In the genomic region with DNA sequence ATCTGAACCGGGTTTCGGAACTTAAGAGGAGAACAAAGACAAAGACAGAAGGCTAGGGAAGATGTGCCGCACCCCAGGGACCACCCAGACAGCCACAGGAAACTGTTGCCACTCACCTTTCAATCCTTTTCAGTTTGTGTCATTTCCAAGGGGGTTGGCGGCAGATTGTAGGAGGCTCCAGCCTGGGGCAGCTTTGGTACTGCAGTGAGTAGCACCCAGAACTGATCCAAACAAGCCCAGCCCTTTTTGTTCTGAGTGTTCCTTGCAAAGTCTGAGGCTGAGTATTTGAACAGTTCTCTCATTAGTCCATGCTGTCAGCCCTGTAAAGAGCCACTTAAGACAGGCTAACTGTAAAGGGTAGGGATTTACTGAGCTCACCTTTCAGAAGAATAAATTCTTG, we compare ENCODE assay signal across 31 mouse cellular contexts.
DNase-seq lines count a peak whose midpoint lies in the region; ATAC-seq and TF ChIP-seq lines count a peak whose summit lies in the region.
"Had no signal": no experiment of that assay in that cellular context is flagged by ENCODE, and none has a peak within 500 bp of the region (broad histone marks: within the 10 kb centered on the region; RNA-seq: fewer than 3 reads in every experiment).

No protein-coding gene starts in this region.

- in situ Hi-C loops in ES-E14 (cut with MboI; ENCODE audit: low sequenced_read_pairs in 2 of 2, unreplicated experiment in 2 of 2) = no loop called here

- no peaks in the 10 kb centered on the region for H3K27me3 ChIP-seq in hindbrain, embryonic 10.5 days (ENCODE audit: insufficient read depth, poor library complexity, severe bottlenecking)
- no peaks in the 10 kb centered on the region for H3K27me3 ChIP-seq in hindbrain, embryonic 16.5 days (replicated peaks; ENCODE audit: control insufficient read depth, insufficient read depth, low read length)
- H3K27me3 ChIP-seq in embryonic facial prominence, embryonic 12.5 days = no peaks in the 10 kb centered on the region
- H3K27me3 ChIP-seq: embryonic facial prominence, embryonic 15.5 days; forebrain, embryonic 13.5 days; heart, embryonic 15.5 days; hindbrain, embryonic 12.5 days; limb, embryonic 15.5 days; liver, embryonic 13.5 days; midbrain, embryonic 15.5 days; neural tube, embryonic 15.5 days had no signal

- ATAC-seq in hindbrain, embryonic 16.5 days = no peak
- peak; percentile 74 for ATAC-seq in embryonic facial prominence, embryonic 12.5 days (ENCODE audit: insufficient number of reproducible peaks, insufficient read depth, low FRiP score, low TSS enrichment)
- ATAC-seq: forebrain, embryonic 13.5 days; intestine, embryonic 16.5 days; midbrain, embryonic 15.5 days had no signal

- 49% methylated on average over 4 of the region's 4 CpGs for WGBS in hindbrain, embryonic 10.5 days
- 60% methylated on average over 4 of the region's 4 CpGs for WGBS in hindbrain, embryonic 16.5 days
- WGBS in embryonic facial prominence, embryonic 12.5 days = 42% methylated on average over 4 of the region's 4 CpGs

- H3K4me1 ChIP-seq in hindbrain, embryonic 10.5 days (replicated peaks) = peaks cover 19% of the 10 kb centered on the region
- H3K4me1 ChIP-seq in hindbrain, embryonic 16.5 days (ENCODE audit: control insufficient read depth, insufficient read depth, low read depth, low read length) = no peaks in the 10 kb centered on the region
- H3K4me1 ChIP-seq in ES-E14 (ENCODE audit: control insufficient read depth in 2 of 2, insufficient read depth in 2 of 2, low read length in 2 of 2, poor library complexity in 1 of 2) = peaks cover 2 to 6% of the 10 kb centered on the region in 2 experiments; a peak in 2 of 4 replicates
- peaks cover 9% of the 10 kb centered on the region; the same call in 1 of the 2 replicates for H3K4me1 ChIP-seq in embryonic facial prominence, embryonic 12.5 days
- H3K4me1 ChIP-seq: embryonic facial prominence, embryonic 15.5 days; heart, embryonic 15.5 days; hindbrain, embryonic 12.5 days; limb, embryonic 15.5 days; liver, embryonic 13.5 days; midbrain, embryonic 15.5 days; neural tube, embryonic 15.5 days had no signal

- no peak overlapping the region for H3K9ac ChIP-seq in hindbrain, embryonic 16.5 days (ENCODE audit: low read depth, low read length)
- H3K9ac ChIP-seq in ES-E14 (ENCODE audit: insufficient read depth, low read depth, low read length, poor library complexity, severe bottlenecking) = no peak overlapping the region
- H3K9ac ChIP-seq in embryonic facial prominence, embryonic 12.5 days = no peak overlapping the region
- H3K9ac ChIP-seq: embryonic facial prominence, embryonic 15.5 days; forebrain, embryonic 13.5 days; heart, embryonic 15.5 days; hindbrain, embryonic 12.5 days; limb, embryonic 15.5 days; liver, embryonic 13.5 days; midbrain, embryonic 15.5 days; neural tube, embryonic 15.5 days had no signal

- peak overlapping the region; percentile 53 for H3K27ac ChIP-seq in hindbrain, embryonic 10.5 days
- H3K27ac ChIP-seq in hindbrain, embryonic 16.5 days (ENCODE audit: low read depth, low read length) = no peak overlapping the region
- peak overlapping the region; percentile 74; the same call in 1 of the 2 replicates for H3K27ac ChIP-seq in ES-E14 (ENCODE audit: insufficient read depth, low read depth, low read length, poor library complexity, severe bottlenecking)
- H3K27ac ChIP-seq in embryonic facial prominence, embryonic 12.5 days = peak overlapping the region; percentile 25; the same call in 1 of the 2 replicates
- H3K27ac ChIP-seq: embryonic facial prominence, embryonic 15.5 days; forebrain, embryonic 13.5 days; heart, embryonic 10.5 days; heart, embryonic 15.5 days; hindbrain, embryonic 12.5 days; kidney, postnatal 0 days; limb, embryonic 15.5 days; liver, embryonic 13.5 days; macrophage; midbrain, embryonic 15.5 days; neural tube, embryonic 15.5 days had no signal

- no peak overlapping the region for H3K4me2 ChIP-seq in hindbrain, embryonic 16.5 days (ENCODE audit: low read length)
- H3K4me2 ChIP-seq in embryonic facial prominence, embryonic 12.5 days (replicated peaks) = no peak overlapping the region
- H3K4me2 ChIP-seq: embryonic facial prominence, embryonic 15.5 days; forebrain, embryonic 13.5 days; heart, embryonic 15.5 days; hindbrain, embryonic 12.5 days; limb, embryonic 15.5 days; liver, embryonic 13.5 days; midbrain, embryonic 15.5 days; neural tube, embryonic 15.5 days had no signal

- no peaks in the 10 kb centered on the region for H3K9me3 ChIP-seq in hindbrain, embryonic 10.5 days
- no peaks in the 10 kb centered on the region for H3K9me3 ChIP-seq in hindbrain, embryonic 16.5 days (ENCODE audit: control insufficient read depth, low read length)
- H3K9me3 ChIP-seq in ES-E14 (ENCODE audit: control insufficient read depth, insufficient read depth, low read depth, low read length) = no peaks in the 10 kb centered on the region
- H3K9me3 ChIP-seq in embryonic facial prominence, embryonic 12.5 days = no peaks in the 10 kb centered on the region
- H3K9me3 ChIP-seq: embryonic facial prominence, embryonic 15.5 days; forebrain, embryonic 13.5 days; heart, embryonic 10.5 days; heart, embryonic 15.5 days; hindbrain, embryonic 12.5 days; limb, embryonic 15.5 days; liver, embryonic 13.5 days; midbrain, embryonic 15.5 days; neural tube, embryonic 15.5 days had no signal

- H3K4me3 ChIP-seq in hindbrain, embryonic 10.5 days = no peak overlapping the region
- no peak overlapping the region for H3K4me3 ChIP-seq in hindbrain, embryonic 16.5 days (ENCODE audit: low read length)
- no peak overlapping the region for H3K4me3 ChIP-seq in ES-E14 (ENCODE audit: insufficient read depth in 1 of 2, low read depth in 1 of 2, low read length in 2 of 2, poor library complexity in 1 of 2, severe bottlenecking in 1 of 2)
- H3K4me3 ChIP-seq in embryonic facial prominence, embryonic 12.5 days = no peak overlapping the region
- H3K4me3 ChIP-seq: embryonic facial prominence, embryonic 15.5 days; forebrain, embryonic 13.5 days; heart, embryonic 10.5 days; heart, embryonic 15.5 days; hindbrain, embryonic 12.5 days; limb, embryonic 15.5 days; liver, embryonic 13.5 days; midbrain, embryonic 15.5 days; neural tube, embryonic 15.5 days had no signal

- no peak for DNase-seq in hindbrain, embryonic 10.5 days (ENCODE audit: low spot score)
- DNase-seq in retina, postnatal 1 day = peak; percentile 16
- DNase-seq in retina, embryonic 14.5 days (ENCODE audit: low spot score) = no peak
- peak; percentile 61 for DNase-seq in ES-E14 (ENCODE audit: low read depth, low spot score)
- no peak for DNase-seq in frontal cortex, postnatal 36 days (ENCODE audit: low spot score in 2 of 2)
- no peak for DNase-seq in cerebellum, adult 9-10 months
- DNase-seq: adrenal gland, postnatal 14 days; cerebellum, adult 18-20 months; cerebellum, postnatal 14 days; gastrocnemius, postnatal 25 days; kidney, adult 8-10 months; kidney, postnatal 4 days; layer of hippocampus, postnatal 36 days; left cerebral cortex, postnatal 4 days; liver, embryonic 13.5 days; lung, adult 18-20 months; thymus, adult 18-20 months; thymus, postnatal 36 days had no signal

- no peaks in the 10 kb centered on the region for H3K36me3 ChIP-seq in hindbrain, embryonic 10.5 days
- no peaks in the 10 kb centered on the region for H3K36me3 ChIP-seq in hindbrain, embryonic 16.5 days (ENCODE audit: control insufficient read depth, insufficient read depth, low read length)
- no peaks in the 10 kb centered on the region for H3K36me3 ChIP-seq in ES-E14 (ENCODE audit: control insufficient read depth, insufficient read depth, low read length, poor library complexity, severe bottlenecking)
- no peaks in the 10 kb centered on the region for H3K36me3 ChIP-seq in embryonic facial prominence, embryonic 12.5 days
- H3K36me3 ChIP-seq: embryonic facial prominence, embryonic 15.5 days; heart, embryonic 10.5 days; heart, embryonic 15.5 days; hindbrain, embryonic 12.5 days; limb, embryonic 15.5 days; liver, embryonic 13.5 days; midbrain, embryonic 15.5 days; neural tube, embryonic 15.5 days had no signal

TF ChIP-seq in ES-E14, 5 proteins besides CTCF, POLR2A, EP300 and RAD21:
- no peak for TF ChIP-seq ZC3H11A (IDR thresholded peaks at IDR 0.05; ENCODE audit: borderline replicate concordance, low read depth, low read length)
- no peak for TF ChIP-seq ZNF384 (IDR thresholded peaks at IDR 0.05; ENCODE audit: low read depth, low read length)
- TF ChIP-seq HCFC1 (IDR thresholded peaks at IDR 0.05; ENCODE audit: borderline replicate concordance, insufficient read depth, low read length) = no peak
- TF ChIP-seq CHD2 (IDR thresholded peaks at IDR 0.05; ENCODE audit: low read depth, low read length) = no peak
- no peak for TF ChIP-seq MAFK (IDR thresholded peaks at IDR 0.05; ENCODE audit: insufficient read depth, low read depth, low read length)

Comparison
In these comparisons a context has a peak if more than half of its experiments do, and no peak if none do; other contexts are left out.
1. DNase-seq: peak in retina, postnatal 1 day (single experiment) and ES-E14 (single experiment); none in hindbrain, embryonic 10.5 days (single experiment), retina, embryonic 14.5 days (single experiment), frontal cortex, postnatal 36 days (0 of 2) and cerebellum, adult 9-10 months (single experiment).